ENCODE assay signal across 15 mouse cellular contexts in the genomic region with DNA sequence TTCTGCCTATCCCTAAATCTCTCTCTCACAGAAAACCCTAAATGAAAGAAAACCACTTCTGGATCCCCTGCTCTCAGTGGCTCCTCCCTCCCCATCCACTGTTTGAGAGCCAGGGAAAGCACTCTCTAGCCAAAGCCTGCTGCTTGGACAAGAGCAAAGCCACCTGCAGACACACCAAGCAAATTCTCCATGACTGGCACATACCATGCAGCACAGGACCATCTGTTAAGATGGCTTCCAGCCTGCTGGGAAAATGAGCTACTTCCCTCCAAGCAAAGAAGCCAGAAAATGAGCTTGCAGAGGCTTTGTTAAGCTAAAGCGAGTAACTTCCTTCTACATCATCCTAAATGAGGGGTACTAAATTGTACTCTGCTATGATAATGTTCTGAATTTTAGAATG.
A peak's percentile ranks its signal among the peaks of the same experiment; 100 is the strongest.
DNase-seq lines count a peak whose midpoint lies in the region; ATAC-seq lines count a peak whose summit lies in the region.
"Had no signal": no experiment of that assay in that cellular context is flagged by ENCODE, and none has a peak within 500 bp of the region (broad histone marks: within the 10 kb centered on the region; RNA-seq: fewer than 3 reads in every experiment).

No protein-coding gene starts in this region.

- no peaks in the 10 kb centered on the region for H3K27me3 ChIP-seq in hindbrain, embryonic 15.5 days
- H3K27me3 ChIP-seq in hindbrain, embryonic 10.5 days (ENCODE audit: insufficient read depth, poor library complexity, severe bottlenecking), result no peaks in the 10 kb centered on the region
- H3K27me3 ChIP-seq: stomach, embryonic 15.5 days had no signal

- peak; percentile 45; the same call in 1 of the 2 replicates for ATAC-seq in hindbrain, embryonic 15.5 days (ENCODE audit: low FRiP score, low read depth)
- ATAC-seq: liver, postnatal 0 days had no signal

- no peak overlapping the region for H3K4me2 ChIP-seq in hindbrain, embryonic 15.5 days
- H3K4me2 ChIP-seq: stomach, embryonic 15.5 days had no signal

- H3K4me3 ChIP-seq in hindbrain, embryonic 15.5 days, result no peak overlapping the region
- H3K4me3 ChIP-seq in hindbrain, embryonic 10.5 days, result no peak overlapping the region
- H3K4me3 ChIP-seq: erythroblast, embryonic 14.5 days; limb, embryonic 10.5 days; stomach, embryonic 15.5 days had no signal

- 71% methylated on average over 1 of the region's 1 CpGs for WGBS in hindbrain, embryonic 15.5 days
- WGBS in hindbrain, embryonic 10.5 days, result 93% methylated on average over 1 of the region's 1 CpGs

- H3K27ac ChIP-seq in hindbrain, embryonic 15.5 days (replicated peaks), result no peak overlapping the region
- no peak overlapping the region for H3K27ac ChIP-seq in hindbrain, embryonic 10.5 days
- H3K27ac ChIP-seq: limb, embryonic 10.5 days; stomach, embryonic 15.5 days had no signal

- H3K4me1 ChIP-seq in hindbrain, embryonic 15.5 days (replicated peaks), result no peaks in the 10 kb centered on the region
- H3K4me1 ChIP-seq in hindbrain, embryonic 10.5 days (replicated peaks), result no peaks in the 10 kb centered on the region
- H3K4me1 ChIP-seq: limb, embryonic 10.5 days; stomach, embryonic 15.5 days had no signal

- no peaks in the 10 kb centered on the region for H3K36me3 ChIP-seq in hindbrain, embryonic 15.5 days
- no peaks in the 10 kb centered on the region for H3K36me3 ChIP-seq in hindbrain, embryonic 10.5 days
- H3K36me3 ChIP-seq: limb, embryonic 10.5 days; stomach, embryonic 15.5 days had no signal

- no peak for DNase-seq in hindbrain, embryonic 10.5 days (ENCODE audit: low spot score)
- DNase-seq in cerebellum, postnatal 14 days, result peak; percentile 88 to 95
- DNase-seq in layer of hippocampus, postnatal 10 days (ENCODE audit: low spot score in 2 of 2), result peak; percentile 34 to 58
- DNase-seq in right cerebral cortex, postnatal 36 days (ENCODE audit: low spot score in 2 of 2), result peak; percentile 5 to 6
- DNase-seq in gastrocnemius, postnatal 4 days (ENCODE audit: low spot score in 2 of 2), result no peak
- no peak for DNase-seq in heart, adult 11 months
- DNase-seq in adrenal gland, postnatal 10 days, result no peak
- DNase-seq: B cell, adult 2 months; heart, postnatal 4 days; kidney, adult 2 months; liver, postnatal 0 days had no signal

- no peak overlapping the region for H3K9ac ChIP-seq in hindbrain, embryonic 15.5 days
- H3K9ac ChIP-seq: liver, postnatal 0 days; stomach, embryonic 15.5 days had no signal

- no peaks in the 10 kb centered on the region for H3K9me3 ChIP-seq in hindbrain, embryonic 15.5 days
- no peaks in the 10 kb centered on the region for H3K9me3 ChIP-seq in hindbrain, embryonic 10.5 days
- H3K9me3 ChIP-seq: limb, embryonic 10.5 days; stomach, embryonic 15.5 days had no signal

Comparison
In these comparisons a context has a peak if more than half of its experiments do, and no peak if none do; other contexts are left out.
1. DNase-seq: peak in cerebellum, postnatal 14 days (2 of 2), layer of hippocampus, postnatal 10 days (2 of 2) and right cerebral cortex, postnatal 36 days (2 of 2); none in hindbrain, embryonic 10.5 days (single experiment), gastrocnemius, postnatal 4 days (0 of 2), heart, adult 11 months (single experiment) and adrenal gland, postnatal 10 days (single experiment).